Mouse (Mus musculus): ENCODE data around the gene Supt4a. TPM values are rescaled to one million over a fixed set of nuclear protein-coding genes. Genes with fewer than 3 reads are reported as not detected.

The Supt4a gene
- total and polyA plus RNA-seq, 2 experiments from 2014 or later, result 55.4 to 128 TPM

DNA sequence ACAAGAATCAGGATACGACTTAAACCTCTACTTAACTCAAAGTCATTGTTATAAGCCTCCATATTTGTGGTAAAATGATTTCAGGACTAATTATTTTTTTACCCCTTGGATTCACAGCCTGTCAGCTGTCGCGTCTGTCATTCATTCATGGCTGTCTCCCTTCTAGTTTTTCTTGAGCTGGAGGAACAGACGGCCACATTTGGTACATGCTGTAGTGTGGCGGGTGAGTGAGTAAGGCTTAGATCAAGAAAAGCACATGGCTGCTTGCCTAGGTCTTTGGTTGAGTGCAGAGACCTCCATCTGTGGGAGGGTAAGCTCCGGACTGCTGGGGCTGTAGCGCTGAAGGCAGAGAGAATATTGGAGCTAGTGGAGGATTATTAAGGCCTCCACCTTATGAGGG, 10.4 kb downstream of the Supt4a start:
- Histone ChIP-seq H3K9ac (replicated peaks; ENCODE audit: low read length, poor library complexity, severe bottlenecking) (no peak overlapping the region), H3K27ac (ENCODE audit: low read depth, low read length) (no peak overlapping the region), H3K27me3 (ENCODE audit: insufficient read depth, low read length) (no peaks in the 10 kb centered on the region), H3K36me3 (ENCODE audit: insufficient read depth, low read length) (peaks cover 14% of the 10 kb centered on the region), H3K4me3 (ENCODE audit: low read depth, low read length) (no peak overlapping the region), H3K9me3 (ENCODE audit: low read length) (no peaks in the 10 kb centered on the region), H3K4me1 (ENCODE audit: insufficient read depth, low read length) (no peaks in the 10 kb centered on the region), H3K4me2 (ENCODE audit: low read depth, low read length, poor library complexity, severe bottlenecking) (no peak overlapping the region)
- DNase-seq (ENCODE audit: low spot score), result no peak
- WGBS, result 91% methylated on average over 7 of the region's 7 CpGs
- no peak for TF ChIP-seq CTCF (IDR thresholded peaks at IDR 0.05)
- no peak for ATAC-seq (ENCODE audit: low FRiP score)

DNA sequence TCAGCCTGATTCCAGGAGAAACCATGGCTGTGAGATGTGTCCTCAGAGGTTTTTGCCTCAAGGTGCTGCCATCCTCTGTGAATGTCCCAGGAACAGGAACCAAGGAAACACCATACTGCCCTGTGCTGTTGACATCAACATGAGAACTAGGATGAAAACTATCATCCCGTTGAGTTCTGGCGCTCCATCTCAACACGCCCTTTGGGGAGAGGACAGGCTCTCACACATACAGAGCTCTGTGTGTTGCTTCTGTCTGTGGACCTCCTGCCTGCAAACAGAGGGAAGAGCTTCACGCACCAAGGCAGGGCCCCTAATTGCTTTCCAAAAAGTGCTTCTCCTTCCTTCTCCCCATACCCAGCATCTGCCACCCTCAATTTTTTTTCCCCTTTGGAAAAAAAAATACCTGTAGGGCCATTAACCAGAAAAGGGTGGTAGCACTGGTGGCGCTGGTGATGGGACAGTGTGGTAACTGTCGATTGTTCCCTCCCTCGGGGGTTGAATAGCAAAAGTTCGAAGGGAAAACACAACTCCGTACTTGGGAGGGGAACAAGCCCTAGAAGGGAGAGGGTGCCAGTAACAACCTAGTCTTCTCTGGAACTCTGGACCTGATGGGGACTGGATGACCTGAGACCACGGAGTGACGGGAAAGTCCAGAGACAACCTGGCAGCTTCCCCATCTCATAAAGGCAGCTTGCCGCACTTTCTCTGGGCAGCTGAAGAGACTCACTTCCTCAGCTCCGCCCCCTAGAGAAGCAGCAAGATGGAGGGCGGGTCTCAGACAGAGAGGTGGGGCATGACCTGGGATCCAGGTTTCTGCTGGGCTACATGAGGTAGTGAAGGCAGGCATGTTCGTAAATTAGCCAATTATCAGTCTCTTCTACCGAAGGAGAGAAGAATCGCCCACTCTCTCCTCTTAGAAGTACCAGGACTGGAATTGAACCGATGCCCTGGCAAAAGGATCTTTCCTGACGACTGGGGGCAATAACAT, 11.1 kb downstream of the Supt4a start:
- H3K36me3 ChIP-seq (ENCODE audit: insufficient read depth, low read length), result peaks cover 10% of the 10 kb centered on the region
- no peak overlapping the region for H3K4me2 ChIP-seq (ENCODE audit: low read depth, low read length, poor library complexity, severe bottlenecking)

DNA sequence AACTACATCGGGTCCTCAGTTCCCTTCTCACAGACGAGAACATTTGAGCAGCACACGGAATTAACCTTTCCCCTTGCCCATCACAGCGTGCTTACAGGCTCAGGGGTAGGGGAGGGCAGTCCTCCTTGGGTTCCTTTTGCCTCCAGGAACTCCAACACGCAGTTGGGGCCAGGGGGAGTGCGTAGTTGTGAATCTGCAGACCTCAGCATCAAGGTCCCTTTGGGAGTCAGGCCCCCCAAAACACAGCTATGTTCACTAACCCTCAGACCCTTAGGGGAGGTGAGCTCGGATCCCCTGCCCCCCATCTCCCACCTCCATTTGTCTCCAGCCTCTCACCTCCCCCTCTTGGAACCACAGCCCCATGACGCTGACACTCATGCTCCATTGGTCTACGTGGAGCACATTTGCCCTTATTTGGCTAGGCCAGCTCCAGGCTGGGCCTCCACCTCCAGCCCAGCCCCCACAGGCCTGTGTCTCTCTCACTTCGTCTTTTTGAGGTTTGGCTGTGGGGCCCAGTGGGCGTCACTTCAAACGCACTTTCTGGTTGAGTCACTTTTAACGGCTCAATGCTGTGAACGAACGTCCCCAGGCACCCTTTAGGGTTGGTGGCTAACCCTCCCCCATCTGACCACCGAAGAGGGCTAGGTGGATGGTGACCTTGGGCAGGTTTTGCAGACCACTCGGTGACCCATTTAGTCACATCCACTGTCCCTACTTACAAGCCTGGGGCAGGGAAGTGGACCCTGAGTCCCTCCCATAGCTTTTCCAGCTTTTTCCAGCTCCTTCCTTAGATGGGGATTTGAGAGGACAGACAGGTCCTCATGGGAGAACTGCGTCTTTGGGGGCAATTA, 12.1 kb downstream of the Supt4a start:
- no peak for TF ChIP-seq CTCF (IDR thresholded peaks at IDR 0.05)
- Histone ChIP-seq H3K4me2 (ENCODE audit: low read depth, low read length, poor library complexity, severe bottlenecking) (no peak overlapping the region), H3K4me1 (ENCODE audit: insufficient read depth, low read length) (no peaks in the 10 kb centered on the region), H3K36me3 (ENCODE audit: insufficient read depth, low read length) (peaks cover 5% of the 10 kb centered on the region), H3K27ac (ENCODE audit: low read depth, low read length) (no peak overlapping the region), H3K27me3 (ENCODE audit: insufficient read depth, low read length) (no peaks in the 10 kb centered on the region), H3K4me3 (ENCODE audit: low read depth, low read length) (no peak overlapping the region), H3K9ac (replicated peaks; ENCODE audit: low read length, poor library complexity, severe bottlenecking) (no peak overlapping the region), H3K9me3 (ENCODE audit: low read length) (no peaks in the 10 kb centered on the region)
- WGBS, result 53% methylated on average over 18 of the region's 18 CpGs
- ATAC-seq (ENCODE audit: low FRiP score) (no peak), DNase-seq (ENCODE audit: low spot score) (no peak)

More for the DNA sequence above, 11.1 kb downstream of the Supt4a start:
- Histone ChIP-seq H3K27me3 (ENCODE audit: insufficient read depth, low read length) (no peaks in the 10 kb centered on the region), H3K9me3 (ENCODE audit: low read length) (no peaks in the 10 kb centered on the region), H3K4me1 (ENCODE audit: insufficient read depth, low read length) (no peaks in the 10 kb centered on the region), H3K4me3 (ENCODE audit: low read depth, low read length) (no peak overlapping the region), H3K9ac (replicated peaks; ENCODE audit: low read length, poor library complexity, severe bottlenecking) (no peak overlapping the region), H3K27ac (ENCODE audit: low read depth, low read length) (no peak overlapping the region)
- DNase-seq (ENCODE audit: low spot score) (no peak), ATAC-seq (ENCODE audit: low FRiP score) (no peak)
- 46% methylated on average over 19 of the region's 19 CpGs for WGBS
- no peak for TF ChIP-seq CTCF (IDR thresholded peaks at IDR 0.05)

DNA sequence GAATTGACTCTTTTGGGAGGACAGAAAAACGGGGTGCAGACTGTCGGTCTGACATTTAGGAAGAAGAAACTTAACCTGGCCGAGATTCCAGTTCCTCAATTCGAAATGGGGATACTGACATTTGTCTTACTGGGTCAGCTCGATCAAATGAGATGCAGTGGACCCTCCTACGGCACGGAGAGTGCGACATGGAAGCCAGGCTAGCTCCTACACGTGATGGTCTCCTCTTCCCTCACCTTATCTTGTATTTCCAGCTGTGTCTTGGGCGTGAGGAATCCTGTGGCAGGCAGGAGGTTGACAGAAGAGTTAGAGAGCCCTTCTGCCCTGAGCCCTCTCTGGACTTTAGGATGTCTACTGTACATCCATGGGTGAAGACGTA, 12.7 kb downstream of the Supt4a start:
- WGBS, result 84% methylated on average over 11 of the region's 11 CpGs
- DNase-seq (ENCODE audit: low spot score), result no peak
- H3K9ac ChIP-seq (replicated peaks; ENCODE audit: low read length, poor library complexity, severe bottlenecking), result no peak overlapping the region
- H3K4me1 ChIP-seq (ENCODE audit: insufficient read depth, low read length), result no peaks in the 10 kb centered on the region
- no peak for TF ChIP-seq CTCF (IDR thresholded peaks at IDR 0.05)
- no peak overlapping the region for H3K4me2 ChIP-seq (ENCODE audit: low read depth, low read length, poor library complexity, severe bottlenecking)
- no peak overlapping the region for H3K4me3 ChIP-seq (ENCODE audit: low read depth, low read length)
- no peaks in the 10 kb centered on the region for H3K9me3 ChIP-seq (ENCODE audit: low read length)
- H3K27ac ChIP-seq (ENCODE audit: low read depth, low read length), result no peak overlapping the region
- H3K36me3 ChIP-seq (ENCODE audit: insufficient read depth, low read length), result no peaks in the 10 kb centered on the region
- no peaks in the 10 kb centered on the region for H3K27me3 ChIP-seq (ENCODE audit: insufficient read depth, low read length)
- ATAC-seq (ENCODE audit: low FRiP score), result no peak

DNA sequence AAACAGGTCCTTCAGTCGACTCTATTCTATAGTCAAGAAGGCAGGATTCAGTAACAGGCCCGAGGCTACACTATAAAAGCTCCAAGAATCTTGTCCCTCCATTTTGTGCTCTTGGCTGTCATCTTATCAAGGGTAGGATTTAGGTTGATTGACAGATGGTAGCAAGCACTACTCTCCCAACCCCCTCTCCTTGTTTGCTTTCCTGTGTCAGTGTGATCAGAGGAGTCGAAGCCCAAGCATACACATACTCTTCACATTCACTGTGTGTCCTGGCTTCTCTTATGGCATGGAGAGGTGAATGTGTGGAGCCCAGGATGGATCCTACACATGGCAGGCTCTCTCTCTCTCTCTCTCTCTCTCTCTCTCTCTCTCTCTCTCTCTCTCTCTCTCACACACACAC, 13.2 kb downstream of the Supt4a start:
- ATAC-seq (ENCODE audit: low FRiP score), result no peak
- H3K4me3 ChIP-seq (ENCODE audit: low read depth, low read length), result no peak overlapping the region

More for the DNA sequence above, 13.2 kb downstream of the Supt4a start:
- Histone ChIP-seq H3K9ac (replicated peaks; ENCODE audit: low read length, poor library complexity, severe bottlenecking) (no peak overlapping the region), H3K4me2 (ENCODE audit: low read depth, low read length, poor library complexity, severe bottlenecking) (no peak overlapping the region), H3K27me3 (ENCODE audit: insufficient read depth, low read length) (no peaks in the 10 kb centered on the region), H3K27ac (ENCODE audit: low read depth, low read length) (no peak overlapping the region), H3K9me3 (ENCODE audit: low read length) (no peaks in the 10 kb centered on the region), H3K36me3 (ENCODE audit: insufficient read depth, low read length) (no peaks in the 10 kb centered on the region), H3K4me1 (ENCODE audit: insufficient read depth, low read length) (no peaks in the 10 kb centered on the region)
- WGBS, result 75% methylated on average over 3 of the region's 3 CpGs
- no peak for TF ChIP-seq CTCF (IDR thresholded peaks at IDR 0.05)
- no peak for DNase-seq (ENCODE audit: low spot score)
